Mouse (Mus musculus): ENCODE measurements around the gene Stat5b.

GRCm38 (mm10) chr11:100891256-100892123 lies 41.0 kb upstream of the Stat5b start:
- no peak for TF ChIP-seq POLR2A (IDR thresholded peaks at IDR 0.05; ENCODE audit: insufficient read depth, low read depth, low read length)
- no peak for TF ChIP-seq CTCF (IDR thresholded peaks at IDR 0.05; ENCODE audit: insufficient read depth, low read depth, low read length)
